Mouse (Mus musculus): ENCODE data around the gene Fhad1. TPM values are rescaled to one million over a fixed set of nuclear protein-coding genes. Genes with fewer than 3 reads are reported as not detected.

Fhad1 gene
- polyA plus RNA-seq, 1 experiment from 2014 or later, result 5.4 TPM

DNA sequence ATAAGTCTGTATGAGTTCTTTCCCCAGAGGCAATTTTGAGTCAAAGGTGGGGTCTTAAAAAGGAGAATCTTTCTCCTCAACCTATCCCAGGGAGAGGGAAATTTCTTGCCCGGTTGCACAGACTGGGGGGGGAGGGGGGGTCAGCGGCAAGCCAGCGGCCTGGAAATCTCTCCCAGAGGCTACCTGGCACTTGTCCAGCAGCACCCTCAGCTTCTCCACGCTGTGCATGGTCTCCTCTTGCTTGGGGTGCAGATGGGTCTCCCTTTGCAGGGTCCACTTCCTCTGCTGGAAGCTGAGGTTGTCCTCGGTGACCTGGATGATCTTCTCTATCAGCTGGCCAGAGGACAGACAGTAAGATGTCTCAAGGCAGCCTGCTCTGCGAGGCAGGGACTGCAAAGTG is 61.0 kb downstream of the Fhad1 start:
- no peak for ATAC-seq (ENCODE audit: low FRiP score)
- DNase-seq (ENCODE audit: low spot score), result no peak
- Histone ChIP-seq H3K4me2 (replicated peaks) (no peak overlapping the region), H3K9me3 (ENCODE audit: control insufficient read depth, low read length) (no peaks in the 10 kb centered on the region), H3K9ac (no peak overlapping the region), H3K4me1 (replicated peaks; ENCODE audit: control insufficient read depth, insufficient read depth, low read length) (no peaks in the 10 kb centered on the region), H3K27ac (no peak overlapping the region), H3K27me3 (ENCODE audit: control insufficient read depth, insufficient read depth, low read length) (no peaks in the 10 kb centered on the region), H3K4me3 (replicated peaks; ENCODE audit: low read length) (no peak overlapping the region), H3K36me3 (replicated peaks; ENCODE audit: control insufficient read depth, insufficient read depth) (no peaks in the 10 kb centered on the region)
- WGBS, result 62% methylated on average over 6 of the region's 6 CpGs

DNA sequence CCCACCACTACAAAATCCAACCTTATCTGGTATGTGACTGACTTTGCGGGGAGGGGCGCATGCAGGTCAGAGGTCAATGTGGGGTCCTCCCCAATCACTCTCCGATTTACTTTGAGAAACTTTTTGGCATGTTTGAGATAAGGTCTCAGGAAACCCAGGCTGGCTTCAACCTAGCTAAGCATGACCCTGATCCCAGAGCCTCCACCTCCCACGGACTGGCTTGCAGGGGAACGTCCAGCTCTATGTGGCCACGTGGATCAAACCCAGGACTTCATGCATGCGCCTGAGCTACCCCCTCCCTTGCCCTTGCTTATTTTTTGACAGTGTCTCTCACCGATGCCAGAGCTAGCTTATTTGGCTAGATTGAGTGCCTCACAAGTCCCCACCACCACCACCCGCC is 61.6 kb downstream of the Fhad1 start:
- WGBS, result 80% methylated on average over 9 of the region's 9 CpGs
- Histone ChIP-seq H3K4me2 (replicated peaks) (no peak overlapping the region), H3K9ac (no peak overlapping the region), H3K4me1 (replicated peaks; ENCODE audit: control insufficient read depth, insufficient read depth, low read length) (no peaks in the 10 kb centered on the region), H3K4me3 (replicated peaks; ENCODE audit: low read length) (no peak overlapping the region), H3K9me3 (ENCODE audit: control insufficient read depth, low read length) (no peaks in the 10 kb centered on the region), H3K36me3 (replicated peaks; ENCODE audit: control insufficient read depth, insufficient read depth) (no peaks in the 10 kb centered on the region), H3K27me3 (ENCODE audit: control insufficient read depth, insufficient read depth, low read length) (no peaks in the 10 kb centered on the region), H3K27ac (no peak overlapping the region)
- DNase-seq (ENCODE audit: low spot score) (no peak), ATAC-seq (ENCODE audit: low FRiP score) (no peak)

GRCm38 (mm10) chr4:141952824-141953223 is 62.1 kb downstream of the Fhad1 start:
- Histone ChIP-seq H3K4me2 (replicated peaks) (no peak overlapping the region), H3K4me3 (replicated peaks; ENCODE audit: low read length) (no peak overlapping the region), H3K4me1 (replicated peaks; ENCODE audit: control insufficient read depth, insufficient read depth, low read length) (no peaks in the 10 kb centered on the region), H3K27ac (no peak overlapping the region), H3K27me3 (ENCODE audit: control insufficient read depth, insufficient read depth, low read length) (no peaks in the 10 kb centered on the region), H3K9ac (no peak overlapping the region), H3K36me3 (replicated peaks; ENCODE audit: control insufficient read depth, insufficient read depth) (no peaks in the 10 kb centered on the region), H3K9me3 (ENCODE audit: control insufficient read depth, low read length) (no peaks in the 10 kb centered on the region)
- 75% methylated on average over 5 of the region's 5 CpGs for WGBS
- DNase-seq (ENCODE audit: low spot score), result no peak
- ATAC-seq (ENCODE audit: low FRiP score), result no peak

- no peak for DNase-seq (ENCODE audit: low spot score)
- Histone ChIP-seq H3K27me3 (ENCODE audit: control insufficient read depth, insufficient read depth, low read length) (no peaks in the 10 kb centered on the region), H3K36me3 (replicated peaks; ENCODE audit: control insufficient read depth, insufficient read depth) (no peaks in the 10 kb centered on the region), H3K27ac (no peak overlapping the region), H3K9me3 (ENCODE audit: control insufficient read depth, low read length) (no peaks in the 10 kb centered on the region), H3K4me1 (replicated peaks; ENCODE audit: control insufficient read depth, insufficient read depth, low read length) (no peaks in the 10 kb centered on the region), H3K4me2 (replicated peaks) (no peak overlapping the region), H3K9ac (no peak overlapping the region), H3K4me3 (replicated peaks; ENCODE audit: low read length) (no peak overlapping the region)
- WGBS, result 63% methylated on average over 17 of the region's 17 CpGs
- ATAC-seq (ENCODE audit: low FRiP score), result no peak
Observed at GRCm38 (mm10) chr4:141952114-141952513, 62.8 kb downstream of the Fhad1 start.

DNA sequence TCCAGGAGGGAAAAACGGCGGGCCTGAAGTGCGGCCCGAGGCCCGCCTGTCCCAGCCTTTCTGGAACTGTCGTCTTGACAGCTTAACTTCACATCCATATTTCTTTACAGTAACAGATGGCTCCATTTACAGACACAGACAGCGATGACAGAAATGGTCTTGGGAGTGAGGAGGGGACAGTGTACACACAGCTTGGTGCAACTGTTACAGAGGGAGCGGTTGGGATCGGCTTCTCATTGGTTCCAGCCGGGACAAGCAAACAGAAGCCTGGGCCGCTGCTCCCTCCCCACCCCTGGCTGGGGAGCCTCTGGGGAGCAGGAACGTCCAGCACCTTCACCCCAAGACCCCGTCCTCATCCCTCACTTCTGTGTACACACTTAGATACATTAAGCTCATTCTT is 65.4 kb downstream of the Fhad1 start:
- Histone ChIP-seq H3K9me3 (ENCODE audit: control insufficient read depth, low read length) (no peaks in the 10 kb centered on the region), H3K4me1 (replicated peaks; ENCODE audit: control insufficient read depth, insufficient read depth, low read length) (no peaks in the 10 kb centered on the region), H3K4me2 (replicated peaks) (no peak overlapping the region), H3K27ac (no peak overlapping the region), H3K36me3 (replicated peaks; ENCODE audit: control insufficient read depth, insufficient read depth) (no peaks in the 10 kb centered on the region), H3K27me3 (ENCODE audit: control insufficient read depth, insufficient read depth, low read length) (no peaks in the 10 kb centered on the region), H3K9ac (no peak overlapping the region), H3K4me3 (replicated peaks; ENCODE audit: low read length) (no peak overlapping the region)
- ATAC-seq (ENCODE audit: low FRiP score), result no peak
- no peak for DNase-seq (ENCODE audit: low spot score)
- 68% methylated on average over 13 of the region's 13 CpGs for WGBS

DNA sequence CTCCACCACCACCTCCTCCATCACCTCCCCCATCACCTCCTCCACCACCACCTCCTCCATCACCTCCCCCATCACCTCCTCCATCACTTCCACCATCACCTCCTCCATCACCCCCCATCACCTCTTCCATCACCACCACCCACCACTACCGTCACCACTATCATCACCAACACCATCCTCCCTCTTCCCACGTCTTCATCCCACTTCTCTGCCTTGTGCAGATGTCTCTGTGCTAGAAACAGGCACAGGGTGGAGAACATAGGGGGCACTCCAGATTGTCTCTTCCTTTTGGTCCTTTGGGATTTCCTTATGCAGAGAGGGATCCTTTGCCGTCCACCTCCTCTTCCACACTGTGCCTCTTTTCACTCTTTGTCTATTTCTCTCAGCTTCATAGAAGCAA is 66.1 kb downstream of the Fhad1 start:
- H3K9me3 ChIP-seq (ENCODE audit: control insufficient read depth, low read length), result 0 out of 2 replicates have a peak, but pooled peaks cover 4% of the 10 kb centered on the region
- DNase-seq (ENCODE audit: low spot score) (no peak), ATAC-seq (ENCODE audit: low FRiP score) (no peak)
- WGBS, result 81% methylated on average over 3 of the region's 3 CpGs
- H3K36me3 ChIP-seq (replicated peaks; ENCODE audit: control insufficient read depth, insufficient read depth), result no peaks in the 10 kb centered on the region
- no peak overlapping the region for H3K9ac ChIP-seq
- H3K27me3 ChIP-seq (ENCODE audit: control insufficient read depth, insufficient read depth, low read length), result no peaks in the 10 kb centered on the region
- H3K4me3 ChIP-seq (replicated peaks; ENCODE audit: low read length), result no peak overlapping the region
- H3K4me1 ChIP-seq (replicated peaks; ENCODE audit: control insufficient read depth, insufficient read depth, low read length), result no peaks in the 10 kb centered on the region
- no peak overlapping the region for H3K27ac ChIP-seq
- no peak overlapping the region for H3K4me2 ChIP-seq (replicated peaks)

- no peak overlapping the region for H3K27ac ChIP-seq
- WGBS, result 37% methylated on average over 11 of the region's 11 CpGs
Observed at GRCm38 (mm10) chr4:141942403-141942802, 72.5 kb downstream of the Fhad1 start.

DNA sequence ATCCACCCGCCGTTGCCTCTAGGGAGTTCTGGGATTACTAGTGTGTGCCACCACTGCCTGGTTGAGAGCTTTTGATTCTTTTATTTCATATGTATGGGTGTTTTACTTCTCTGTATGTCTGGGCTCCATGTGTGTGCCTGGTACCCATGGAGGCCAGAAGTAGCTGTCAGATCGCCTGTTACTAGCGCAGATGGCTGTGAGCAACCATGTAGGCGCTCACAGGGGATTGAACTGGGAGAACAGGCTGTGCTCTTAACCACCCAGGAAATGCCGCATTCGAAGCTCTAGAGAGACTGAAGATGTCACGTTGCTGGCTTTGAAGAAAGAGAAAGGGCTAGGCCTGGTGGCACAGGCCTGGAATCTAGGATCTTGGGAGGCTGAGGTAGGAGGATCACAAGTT is 73.6 kb downstream of the Fhad1 start:
- DNase-seq (ENCODE audit: low spot score) (no peak), ATAC-seq (ENCODE audit: low FRiP score) (no peak)
- Histone ChIP-seq H3K4me1 (replicated peaks; ENCODE audit: control insufficient read depth, insufficient read depth, low read length) (no peaks in the 10 kb centered on the region), H3K4me2 (replicated peaks) (no peak overlapping the region), H3K9ac (no peak overlapping the region), H3K27ac (no peak overlapping the region), H3K36me3 (replicated peaks; ENCODE audit: control insufficient read depth, insufficient read depth) (no peaks in the 10 kb centered on the region), H3K9me3 (ENCODE audit: control insufficient read depth, low read length) (0 out of 2 replicates have a peak, but pooled peaks cover 4% of the 10 kb centered on the region), H3K27me3 (ENCODE audit: control insufficient read depth, insufficient read depth, low read length) (no peaks in the 10 kb centered on the region), H3K4me3 (replicated peaks; ENCODE audit: low read length) (no peak overlapping the region)
- WGBS, result 83% methylated on average over 8 of the region's 8 CpGs

More at GRCm38 (mm10) chr4:141942403-141942802, 72.5 kb downstream of the Fhad1 start:
- 0 out of 2 replicates have a peak, but pooled peaks cover 4% of the 10 kb centered on the region for H3K9me3 ChIP-seq (ENCODE audit: control insufficient read depth, low read length)
- no peak overlapping the region for H3K9ac ChIP-seq
- H3K4me1 ChIP-seq (replicated peaks; ENCODE audit: control insufficient read depth, insufficient read depth, low read length), result no peaks in the 10 kb centered on the region
- H3K4me2 ChIP-seq (replicated peaks), result no peak overlapping the region
- H3K27me3 ChIP-seq (ENCODE audit: control insufficient read depth, insufficient read depth, low read length), result no peaks in the 10 kb centered on the region
- H3K36me3 ChIP-seq (replicated peaks; ENCODE audit: control insufficient read depth, insufficient read depth), result no peaks in the 10 kb centered on the region
- DNase-seq (ENCODE audit: low spot score), result no peak
- H3K4me3 ChIP-seq (replicated peaks; ENCODE audit: low read length), result no peak overlapping the region
- ATAC-seq (ENCODE audit: low FRiP score), result peak; percentile 24; the same call in 1 of the 2 replicates

- H3K27me3 ChIP-seq (ENCODE audit: control insufficient read depth, insufficient read depth, low read length), result no peaks in the 10 kb centered on the region
- H3K4me2 ChIP-seq (replicated peaks), result no peak overlapping the region
- H3K9ac ChIP-seq, result no peak overlapping the region
- H3K27ac ChIP-seq, result no peak overlapping the region
- DNase-seq (ENCODE audit: low spot score) (no peak), ATAC-seq (ENCODE audit: low FRiP score) (no peak)
- H3K4me1 ChIP-seq (replicated peaks; ENCODE audit: control insufficient read depth, insufficient read depth, low read length), result no peaks in the 10 kb centered on the region
- 75% methylated on average over 4 of the region's 4 CpGs for WGBS
- H3K36me3 ChIP-seq (replicated peaks; ENCODE audit: control insufficient read depth, insufficient read depth), result no peaks in the 10 kb centered on the region
- H3K9me3 ChIP-seq (ENCODE audit: control insufficient read depth, low read length), result no peaks in the 10 kb centered on the region
- H3K4me3 ChIP-seq (replicated peaks; ENCODE audit: low read length), result no peak overlapping the region
Observed at GRCm38 (mm10) chr4:141938535-141938934, 76.3 kb downstream of the Fhad1 start.
